Comparison of ENCODE assay signal across 13 mouse cellular contexts in the genomic region with DNA sequence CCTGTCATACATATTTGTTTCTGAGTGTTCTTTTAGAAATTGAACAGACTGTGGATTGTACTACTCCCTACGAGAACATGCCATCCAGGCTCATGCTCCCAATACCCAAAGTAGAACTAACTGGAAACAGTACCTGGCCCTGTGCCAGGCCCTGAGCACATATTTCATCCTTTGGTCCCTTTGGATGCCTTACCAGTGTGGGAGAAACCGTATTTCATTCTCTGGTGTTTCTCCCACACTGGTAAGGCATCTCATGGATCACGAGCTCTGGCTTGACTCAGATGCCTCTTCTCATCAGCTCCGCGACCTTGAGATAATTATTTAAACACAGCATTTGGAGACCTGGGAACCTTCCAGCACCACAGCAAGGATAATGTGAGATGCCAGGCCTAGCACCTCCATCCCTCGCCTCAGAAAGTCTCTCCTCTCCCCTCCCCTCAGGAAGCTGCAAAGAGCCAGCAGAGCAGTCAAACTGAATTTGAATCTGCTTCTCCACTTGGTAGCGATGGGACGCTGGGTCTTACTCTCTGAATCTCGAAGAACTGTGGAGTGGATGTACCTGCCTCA. TPM values are rescaled to one million over a fixed set of nuclear protein-coding genes. Genes with fewer than 3 reads are reported as not detected.
DNase-seq lines count a peak whose midpoint lies in the region; ATAC-seq and TF ChIP-seq lines count a peak whose summit lies in the region.
"Had no signal": no experiment of that assay in that cellular context is flagged by ENCODE, and none has a peak within 500 bp of the region (broad histone marks: within the 10 kb centered on the region; RNA-seq: fewer than 3 reads in every experiment).

No protein-coding gene starts in this region.

- no peaks in the 10 kb centered on the region for H3K9me3 ChIP-seq in intestine, embryonic 16.5 days (ENCODE audit: control insufficient read depth, low read length)
- H3K9me3 ChIP-seq: hindbrain, embryonic 15.5 days had no signal

- H3K27me3 ChIP-seq in intestine, embryonic 16.5 days (replicated peaks; ENCODE audit: control insufficient read depth, insufficient read depth, low read length), result no peaks in the 10 kb centered on the region
- H3K27me3 ChIP-seq: CH12.LX; hindbrain, embryonic 15.5 days had no signal

- H3K4me3 ChIP-seq in layer of hippocampus, adult 2 months, result no peak overlapping the region
- no peak overlapping the region for H3K4me3 ChIP-seq in intestine, embryonic 16.5 days (ENCODE audit: low read length)
- H3K4me3 ChIP-seq: hindbrain, embryonic 15.5 days had no signal

- ATAC-seq in frontal cortex, adult (ENCODE audit: low TSS enrichment), result peak; percentile 42; the same call in 1 of the 2 replicates
- no peak for ATAC-seq in intestine, embryonic 16.5 days
- ATAC-seq: forebrain, embryonic 16.5 days had no signal

- H3K27ac ChIP-seq in layer of hippocampus, adult 2 months, result peak overlapping the region; percentile 37
- no peak overlapping the region for H3K27ac ChIP-seq in intestine, embryonic 16.5 days (ENCODE audit: low read length)
- H3K27ac ChIP-seq: hindbrain, embryonic 15.5 days had no signal

- DNase-seq in frontal cortex, postnatal 36 days (ENCODE audit: low spot score in 2 of 2), result no peak
- DNase-seq in layer of hippocampus, adult 2 months (ENCODE audit: low spot score in 2 of 2), result peak in 1 of 2 experiments; percentile 44
- DNase-seq in layer of hippocampus, adult 9-11 months, result no peak
- DNase-seq in brain, adult 2 months (ENCODE audit: low read depth, low spot score), result peak; percentile 60
- peak; percentile 50 for DNase-seq in kidney, postnatal 14 days
- no peak for DNase-seq in liver
- DNase-seq: lung, postnatal 36 days had no signal

- 64% methylated on average over 9 of the region's 9 CpGs for WGBS in intestine, embryonic 16.5 days

- H3K4me2 ChIP-seq in intestine, embryonic 16.5 days (ENCODE audit: low read depth, low read length), result no peak overlapping the region
- H3K4me2 ChIP-seq: hindbrain, embryonic 15.5 days; liver, embryonic 11.5 days had no signal

- no peaks in the 10 kb centered on the region for H3K36me3 ChIP-seq in intestine, embryonic 16.5 days (ENCODE audit: control insufficient read depth, insufficient read depth, low read length)
- H3K36me3 ChIP-seq: hindbrain, embryonic 15.5 days had no signal

- no peak overlapping the region for H3K9ac ChIP-seq in intestine, embryonic 16.5 days (ENCODE audit: low read depth, low read length)
- H3K9ac ChIP-seq: hindbrain, embryonic 15.5 days had no signal

- peaks cover 16% of the 10 kb centered on the region for H3K4me1 ChIP-seq in intestine, embryonic 16.5 days (ENCODE audit: control insufficient read depth, insufficient read depth, low read length)

- TF ChIP-seq CTCF in layer of hippocampus, adult 2 months (conservative IDR thresholded peaks at IDR 0.05), result no peak

RNA-seq across cellular contexts. Expression of gene Lrch1, which starts 21.6 kb away (rescaled TPM):
- total RNA-seq in layer of hippocampus, adult 2 months (2021), result 10 to 100 TPM; 17.5 to 24.7 TPM
- polyA plus RNA-seq in intestine, embryonic 16.5 days (2015; fragmentation: Nextera tagmentation; extraction: Ambion mirVana), result 9.8 and 9.9 TPM in 2 replicates

Comparison
In these comparisons a context has a peak if more than half of its experiments do, and no peak if none do; other contexts are left out.
1. DNase-seq: peak in brain, adult 2 months (single experiment) and kidney, postnatal 14 days (single experiment); none in frontal cortex, postnatal 36 days (0 of 2), layer of hippocampus, adult 9-11 months (single experiment) and liver (single experiment).